Mouse (Mus musculus) C2C12 (cell line): ENCODE measurements around the gene Arpc1a.
A peak's percentile ranks its signal among the peaks of the same experiment; 100 is the strongest.

Experiments used
- CTCF ChIP-seq: IDR thresholded peaks from one replicate; pipeline ENCODE4 v1.5.1; 2011; ENCODE audit not compliant: control insufficient read depth, insufficient read depth, insufficient read length
- FOSL1 ChIP-seq: IDR thresholded peaks from one replicate; pipeline ENCODE4 v1.8.0; 2011; ENCODE audit warnings: mild to moderate bottlenecking, low read length; ENCODE audit not compliant: poor library complexity, insufficient read depth, severe bottlenecking
- MYOG ChIP-seq: IDR thresholded peaks from one replicate; pipeline ENCODE4 v1.6.1; 2011; ENCODE audit not compliant: control insufficient read depth, insufficient read length; ENCODE audit errors: extremely low read depth
- USF1 ChIP-seq: IDR thresholded peaks from one replicate; pipeline ENCODE4 v1.6.1; 2011; ENCODE audit warnings: low read depth, mild to moderate bottlenecking, control low read depth, moderate library complexity

- TF ChIP-seq CTCF (peak; percentile 27), USF1 (no peak), MYOG (no peak), FOSL1 (no peak)
Observed at GRCm38 (mm10) chr5:145116916-145117315, 33.3 kb downstream of the Arpc1a start.
